Mouse (Mus musculus): ENCODE data around the gene Fscn2.
A peak's percentile ranks its signal among the peaks of the same experiment; 100 is the strongest.

Gene Fscn2

DNA sequence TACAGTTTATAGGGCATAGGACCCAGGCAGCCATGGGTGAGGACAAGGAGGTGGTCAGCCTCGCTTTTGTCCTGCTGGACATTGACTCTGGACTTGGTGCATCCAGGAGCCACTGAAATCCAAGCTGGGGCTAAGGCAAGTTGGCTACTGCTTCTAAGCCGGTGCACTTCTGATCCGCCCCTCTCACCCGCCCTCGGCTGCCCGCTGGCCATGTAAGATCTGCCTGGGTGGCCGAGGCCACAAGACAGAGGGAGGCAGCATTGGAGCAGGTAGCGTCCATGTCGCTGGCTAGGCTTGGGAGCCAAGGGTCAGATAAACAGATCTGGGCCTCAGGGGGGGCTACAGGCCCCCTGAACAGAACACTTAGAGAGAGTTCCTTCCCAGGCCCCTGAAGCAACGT lies at the start of gene Fscn2:
Fscn2 (plus strand) TSS at position 240 of the 400 bp plus-strand sequence.
- DNase-seq (ENCODE audit: low read depth, low spot score): no peak

GRCm38 (mm10) chr11:120311561-120311960 lies 49.8 kb upstream of the Fscn2 start:
- peak; percentile 29 for DNase-seq (ENCODE audit: low read depth, low spot score)

- no peak for DNase-seq (ENCODE audit: low read depth, low spot score)
These were observed 49.3 kb upstream of the Fscn2 start for GRCm38 (mm10) chr11:120312069-120312468.

- no peak for DNase-seq (ENCODE audit: low read depth, low spot score)
These were observed 47.2 kb upstream of the Fscn2 start for GRCm38 (mm10) chr11:120313906-120314685.

GRCm38 (mm10) chr11:120314721-120315415 lies 46.5 kb upstream of the Fscn2 start:
- peak; percentile 45 for DNase-seq (ENCODE audit: low read depth, low spot score)

DNA sequence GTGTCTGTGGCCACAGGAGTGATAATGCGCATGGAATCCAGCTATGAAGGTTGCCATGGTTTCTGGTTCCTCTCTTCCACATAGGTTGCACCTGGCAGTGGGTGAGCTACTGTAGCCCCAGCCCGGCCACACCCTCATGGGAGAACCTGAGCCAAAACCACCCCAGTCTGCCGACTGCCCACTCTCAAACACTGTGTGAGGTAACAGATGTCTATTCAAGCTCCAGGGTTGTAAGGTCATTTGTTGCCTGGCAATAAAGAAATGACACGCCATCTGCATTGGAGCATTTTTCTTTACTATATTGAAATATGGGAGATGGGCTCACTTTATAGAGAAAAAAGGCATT lies 45.9 kb upstream of the Fscn2 start:
- DNase-seq (ENCODE audit: low read depth, low spot score): peak; percentile 27

DNA sequence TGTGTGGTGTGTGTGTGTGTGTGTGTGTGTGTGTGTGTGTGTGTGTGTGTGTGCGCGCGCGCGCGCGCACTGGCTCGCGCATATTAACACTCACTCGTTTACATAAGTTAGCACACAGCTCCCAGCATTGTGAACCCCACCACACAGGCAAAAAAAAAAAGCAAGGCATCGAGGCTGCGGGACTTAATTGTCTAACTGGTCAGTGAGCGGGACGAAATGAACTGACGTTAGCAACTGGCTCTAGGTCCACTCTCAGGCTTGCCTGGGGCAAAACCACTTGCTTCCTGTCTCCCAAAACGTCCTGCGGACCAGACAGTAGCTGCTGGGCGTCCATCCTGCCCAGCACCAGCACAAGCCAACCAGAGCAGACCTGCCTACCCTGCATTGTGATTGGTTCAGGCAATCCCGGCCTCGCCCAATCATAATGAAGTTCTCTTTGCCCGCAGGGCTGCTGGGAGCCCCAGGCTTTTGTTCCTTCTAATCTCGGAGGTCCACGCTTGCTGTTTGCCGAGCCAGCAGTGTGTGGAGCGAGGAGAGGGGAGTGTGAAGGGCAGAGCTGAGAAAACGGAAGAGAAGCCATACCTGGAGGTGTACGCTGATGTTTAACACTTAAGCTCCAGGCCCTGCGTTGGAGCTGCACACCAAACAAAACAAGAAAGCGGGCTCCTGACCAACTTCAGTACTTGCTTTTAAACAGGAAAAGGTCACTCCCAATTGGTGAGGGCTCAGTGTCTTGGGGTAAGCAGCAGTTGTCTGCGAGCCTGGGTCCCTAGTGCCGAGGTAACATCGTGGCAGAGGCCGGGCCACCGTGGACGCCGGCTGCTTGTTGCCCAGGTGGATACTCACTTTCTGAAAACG lies 45.3 kb upstream of the Fscn2 start:
- DNase-seq (ENCODE audit: low read depth, low spot score): peak; percentile 81

DNA sequence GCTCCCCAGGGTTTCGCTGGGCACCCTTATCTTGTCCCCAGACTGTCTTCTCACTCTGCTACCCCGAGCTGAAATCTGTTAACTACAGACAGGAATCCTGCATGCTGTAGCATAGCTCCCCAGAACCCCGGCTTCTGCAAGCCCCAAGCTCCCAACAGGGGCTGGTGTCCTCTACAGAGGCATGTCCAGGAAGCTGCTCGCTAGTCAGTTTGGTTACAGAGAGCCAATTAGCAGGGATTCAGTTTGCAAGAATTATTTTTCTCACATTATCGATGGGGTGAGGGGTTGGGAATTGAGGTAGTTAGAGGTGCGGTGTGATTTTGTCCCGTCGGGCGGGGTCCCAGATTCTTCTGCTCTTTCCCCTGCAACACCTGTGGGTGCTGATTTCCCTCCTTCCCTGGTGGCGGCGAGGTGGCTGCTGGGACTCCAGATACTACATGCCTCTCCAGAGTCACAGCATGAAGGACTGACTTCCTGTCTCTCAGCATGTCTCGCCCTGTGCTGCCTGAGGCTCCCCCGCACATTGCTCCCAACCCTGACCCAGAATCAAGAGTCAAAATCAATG lies 44.6 kb upstream of the Fscn2 start:
- DNase-seq (ENCODE audit: low read depth, low spot score): no peak

DNA sequence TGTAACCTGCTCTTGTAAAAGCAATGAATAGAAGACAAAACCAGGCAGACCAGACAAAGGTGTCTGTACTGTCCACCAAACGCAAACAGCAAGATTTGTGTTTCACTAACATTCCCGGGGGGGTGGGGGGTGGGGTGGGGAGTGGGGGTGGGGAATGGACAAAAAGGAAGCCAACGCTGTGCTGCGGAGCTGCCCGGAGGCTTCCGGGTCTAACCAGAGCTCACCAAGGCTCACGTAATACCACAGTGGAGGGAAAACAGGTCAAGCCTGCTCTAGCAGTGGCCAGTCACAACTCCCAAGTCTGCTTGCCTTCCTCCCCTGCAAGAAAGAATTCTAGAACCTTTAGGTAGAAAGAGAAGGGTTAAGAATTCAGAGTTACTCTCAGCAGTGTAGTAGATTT lies 43.9 kb upstream of the Fscn2 start:
- DNase-seq (ENCODE audit: low read depth, low spot score): no peak

DNA sequence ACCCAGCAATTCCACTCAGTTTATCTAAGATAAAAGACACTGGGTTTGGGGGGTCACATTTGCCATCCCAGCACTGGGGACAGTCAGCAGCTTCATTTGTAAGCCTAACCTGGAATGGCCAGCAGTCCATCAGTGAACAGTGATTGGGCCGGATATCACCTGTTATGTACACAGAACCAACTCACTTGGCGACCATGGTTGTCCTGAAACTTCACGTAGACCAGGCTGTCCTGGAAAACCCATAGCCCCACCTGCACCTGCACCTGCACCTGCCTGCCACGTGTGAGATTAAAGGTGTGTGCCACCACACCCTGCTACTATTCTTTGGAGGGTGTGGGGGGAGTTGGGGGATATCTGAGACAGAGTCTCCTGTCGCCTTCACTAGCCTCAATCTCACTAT lies 42.0 kb upstream of the Fscn2 start:
- DNase-seq (ENCODE audit: low read depth, low spot score): no peak

- DNase-seq (ENCODE audit: low read depth, low spot score): no peak
These were observed 41.2 kb upstream of the Fscn2 start for GRCm38 (mm10) chr11:120320156-120320555.

GRCm38 (mm10) chr11:120335431-120336021 lies 25.8 kb upstream of the Fscn2 start:
- no peak for DNase-seq (ENCODE audit: low read depth, low spot score)

DNA sequence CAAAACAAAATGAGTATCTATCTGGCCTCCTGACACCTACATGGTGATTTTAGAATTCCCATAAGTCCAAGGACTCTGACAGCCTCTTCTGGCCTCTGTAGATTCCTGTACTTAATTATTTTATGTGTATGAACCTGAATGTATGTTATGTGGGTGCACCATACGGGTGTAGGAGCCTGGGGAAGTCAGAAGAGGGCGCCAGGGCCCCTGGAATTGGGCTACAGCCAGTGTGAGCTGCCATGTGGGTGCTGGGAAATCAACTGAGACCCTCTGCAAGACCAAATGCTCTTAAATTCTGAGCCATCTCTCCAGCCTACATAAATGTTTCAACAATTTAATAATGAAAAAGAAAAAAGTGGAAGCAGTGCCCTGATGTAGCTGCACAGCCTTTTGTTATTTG lies 23.9 kb upstream of the Fscn2 start:
- DNase-seq (ENCODE audit: low read depth, low spot score): peak; percentile 47

- no peak for DNase-seq (ENCODE audit: low read depth, low spot score)
These were observed 22.5 kb upstream of the Fscn2 start for GRCm38 (mm10) chr11:120338786-120339185.

DNA sequence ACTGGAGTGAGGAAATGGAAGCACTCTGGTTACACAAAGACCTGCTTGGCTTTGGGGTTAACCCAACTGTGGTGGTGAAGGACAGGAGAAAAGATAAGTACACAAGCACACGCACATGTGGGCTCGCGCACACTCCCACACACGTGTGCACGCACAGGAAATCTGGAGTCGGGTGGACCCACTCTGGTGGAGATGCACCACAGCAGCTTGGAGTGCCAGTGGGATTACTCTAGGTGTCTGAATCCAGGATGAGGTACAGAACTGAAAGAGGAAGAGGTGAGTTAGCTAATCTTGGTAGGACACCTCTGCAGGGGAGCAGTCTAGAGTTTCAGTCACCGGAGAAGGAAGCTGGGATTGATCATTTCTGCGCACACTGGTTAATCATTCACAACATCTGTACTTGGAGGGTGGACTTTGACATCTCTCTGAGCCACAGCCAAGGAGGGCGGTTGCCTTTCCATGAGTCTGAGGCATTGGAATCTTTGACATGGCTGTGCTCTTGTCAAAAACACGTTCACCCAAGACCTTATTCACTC lies 21.3 kb upstream of the Fscn2 start:
- no peak for DNase-seq (ENCODE audit: low read depth, low spot score)

DNA sequence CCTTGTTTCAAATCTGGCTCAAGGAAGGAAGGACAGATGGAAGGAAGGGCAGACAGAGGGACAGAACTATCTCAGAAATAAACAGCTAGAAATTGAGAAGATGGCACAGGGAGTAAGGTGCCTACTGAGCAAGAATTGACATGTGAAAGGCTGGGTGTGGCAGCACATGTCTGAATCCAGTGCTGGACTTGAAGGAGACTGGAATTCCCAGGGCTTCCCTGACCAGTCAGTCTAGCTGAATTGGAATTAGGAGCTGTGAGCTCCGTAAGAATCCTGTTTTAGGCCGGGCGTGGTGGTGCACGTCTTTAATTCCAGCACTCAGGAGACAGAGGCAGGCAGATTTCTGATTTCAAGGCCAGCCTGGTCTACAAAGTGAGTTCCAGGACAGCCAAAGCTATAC lies 19.7 kb upstream of the Fscn2 start:
- DNase-seq (ENCODE audit: low read depth, low spot score): no peak

- no peak for DNase-seq (ENCODE audit: low read depth, low spot score)
These were observed 18.6 kb upstream of the Fscn2 start for GRCm38 (mm10) chr11:120342656-120343160.

DNA sequence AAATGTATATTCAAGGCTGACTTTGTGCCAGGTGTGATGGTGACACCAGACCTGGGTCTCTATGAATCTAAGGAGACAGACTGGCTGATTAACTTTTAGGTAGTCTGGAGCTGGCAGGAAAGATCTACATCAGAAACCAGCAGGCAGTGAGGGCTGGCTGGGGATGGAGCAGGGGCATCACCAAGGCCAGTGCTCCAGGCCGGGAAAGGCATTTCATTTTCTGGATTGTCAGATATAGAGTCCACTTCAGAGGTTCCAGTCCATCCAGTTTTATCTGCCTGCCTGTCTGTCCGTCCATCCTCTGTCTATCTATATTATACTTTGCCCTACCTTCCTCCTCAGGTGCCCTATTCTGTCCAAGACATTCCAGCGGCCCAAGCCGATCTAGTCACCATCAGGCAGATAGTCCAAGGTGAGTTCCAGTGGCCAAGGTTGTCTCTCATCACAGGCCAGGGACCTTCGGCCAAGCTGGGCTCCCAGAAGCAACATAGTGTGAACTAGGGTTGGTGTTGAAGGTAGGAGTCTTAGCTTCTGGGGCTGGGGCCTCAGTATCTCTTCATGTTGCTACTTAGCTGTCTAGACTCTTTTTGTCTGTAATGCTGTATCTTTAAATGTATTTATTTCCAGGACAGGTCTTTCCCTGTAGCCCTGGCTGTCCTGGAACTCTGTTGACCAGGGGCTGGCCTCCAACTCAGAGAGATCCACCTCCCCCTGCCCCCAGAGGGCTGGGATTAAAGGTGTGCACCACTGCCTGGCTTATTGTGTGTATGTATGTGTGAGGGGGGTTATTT lies 17.6 kb upstream of the Fscn2 start:
- DNase-seq (ENCODE audit: low read depth, low spot score): peak; percentile 50

- DNase-seq (ENCODE audit: low read depth, low spot score): peak; percentile 31
These were observed 16.9 kb upstream of the Fscn2 start for GRCm38 (mm10) chr11:120344310-120344920.
